Mouse (Mus musculus) lung, embryonic 16.5 days (tissue): ENCODE measurements around the gene Cyp4f18. TPM values are rescaled to one million over a fixed set of nuclear protein-coding genes. Genes with fewer than 3 reads are reported as not detected.

ENCODE experiments used
- ATAC-seq: fragments of 200-750 bp; cut with Nextera tagmentation; 2 replicates; pipeline ENCODE4 v1.8.0; 2017; ENCODE audit warnings: low read depth, mild to moderate bottlenecking, moderate library complexity
- H3K27ac ChIP-seq: fragments of 300-500 bp; sonication (generic); 2 replicates; pipeline ENCODE4 v1.5.1; 2014; ENCODE audit warnings: mild to moderate bottlenecking, control low read depth, low read length
- H3K27me3 ChIP-seq: fragments of 300-500 bp; sonication (generic); 2 replicates; pipeline ENCODE4 v1.6.1; 2014; ENCODE audit warnings: low read depth, low read length, mixed read lengths; ENCODE audit not compliant: control insufficient read depth, insufficient read depth
- H3K36me3 ChIP-seq: fragments of 300-500 bp; sonication (generic); 2 replicates; pipeline ENCODE4 v1.6.1; 2014; ENCODE audit warnings: low read length; ENCODE audit not compliant: control insufficient read depth, insufficient read depth
- H3K4me1 ChIP-seq: fragments of 300-500 bp; sonication (generic); replicated peaks from 2 replicates; pipeline ENCODE4 v1.6.1; 2014; ENCODE audit warnings: low read length, mixed read lengths; ENCODE audit not compliant: control insufficient read depth, insufficient read depth
- H3K4me2 ChIP-seq: fragments of 300-500 bp; sonication (generic); 2 replicates; pipeline ENCODE4 v1.6.1; 2014; ENCODE audit warnings: low read depth, low read length, control low read depth
- H3K4me3 ChIP-seq: fragments of 300-500 bp; sonication (generic); 2 replicates; pipeline ENCODE4 v1.5.1; 2014; ENCODE audit warnings: mild to moderate bottlenecking, low read length, control low read depth
- H3K9ac ChIP-seq: fragments of 300-500 bp; sonication (generic); 2 replicates; pipeline ENCODE4 v1.6.1; 2014; ENCODE audit warnings: low read length, control low read depth
- H3K9me3 ChIP-seq: fragments of 300-500 bp; sonication (generic); 2 replicates; pipeline ENCODE4 v1.6.1; 2016; ENCODE audit warnings: low read length; ENCODE audit not compliant: control insufficient read depth
- WGBS: fragments of 180-500 bp; shearing (Covaris S2); extraction: QIAGEN DNeasy Blood & Tissue Kit; methylation state at CpG from one replicate; pipeline ENCODE4 v1.1.7; 2014; 5-methylcytosine and 5-hydroxymethylcytosine counted together
- polyA plus RNA-seq: library from polyadenylated mRNA; unstranded; fragments of >200 nt; fragmentation: Nextera tagmentation; extraction: Ambion mirVana; gene quantifications from 2 replicates; pipeline ENCODE4 v1.2.1, GENCODE M21; 2015

Cyp4f18 gene
- polyA plus RNA-seq, 1 experiment from 2014 or later, result 3.8 TPM

GRCm38 (mm10) chr8:71950482-71951221, 58.8 kb downstream of the Cyp4f18 start, which contains the start of gene Zfp961:
Gene Zfp961, plus strand, starts transcription at chr8:71951038.
- Histone ChIP-seq H3K36me3 (peaks cover 9% of the 10 kb centered on the region), H3K4me3 (peak within 1 kb of the TSS; percentile 73), H3K9ac (peak within 1 kb of the TSS; percentile 83), H3K4me1 (peaks cover 11% of the 10 kb centered on the region; the same call in 1 of the 2 replicates), H3K27ac (peak within 1 kb of the TSS; percentile 74), H3K27me3 (no peaks in the 10 kb centered on the region), H3K9me3 (peaks cover 5% of the 10 kb centered on the region; the same call in 1 of the 2 replicates), H3K4me2 (peak within 1 kb of the TSS; percentile 86)
- WGBS, result 3% methylated on average over 34 of the region's 34 CpGs
- ATAC-seq, result peak; percentile 100

GRCm38 (mm10) chr8:71948624-71949023, 60.8 kb downstream of the Cyp4f18 start:
- 84% methylated on average over 5 of the region's 5 CpGs for WGBS
- Histone ChIP-seq H3K36me3 (no peaks in the 10 kb centered on the region), H3K27me3 (no peaks in the 10 kb centered on the region), H3K4me2 (no peak overlapping the region), H3K9me3 (no peaks in the 10 kb centered on the region), H3K27ac (no peak overlapping the region), H3K4me3 (no peak overlapping the region), H3K9ac (no peak overlapping the region), H3K4me1 (peaks cover 11% of the 10 kb centered on the region; the same call in 1 of the 2 replicates)
- no peak for ATAC-seq

- WGBS, result 71% methylated on average over 1 of the region's 1 CpGs
Observed at GRCm38 (mm10) chr8:71941776-71942175, 67.7 kb downstream of the Cyp4f18 start.

DNA sequence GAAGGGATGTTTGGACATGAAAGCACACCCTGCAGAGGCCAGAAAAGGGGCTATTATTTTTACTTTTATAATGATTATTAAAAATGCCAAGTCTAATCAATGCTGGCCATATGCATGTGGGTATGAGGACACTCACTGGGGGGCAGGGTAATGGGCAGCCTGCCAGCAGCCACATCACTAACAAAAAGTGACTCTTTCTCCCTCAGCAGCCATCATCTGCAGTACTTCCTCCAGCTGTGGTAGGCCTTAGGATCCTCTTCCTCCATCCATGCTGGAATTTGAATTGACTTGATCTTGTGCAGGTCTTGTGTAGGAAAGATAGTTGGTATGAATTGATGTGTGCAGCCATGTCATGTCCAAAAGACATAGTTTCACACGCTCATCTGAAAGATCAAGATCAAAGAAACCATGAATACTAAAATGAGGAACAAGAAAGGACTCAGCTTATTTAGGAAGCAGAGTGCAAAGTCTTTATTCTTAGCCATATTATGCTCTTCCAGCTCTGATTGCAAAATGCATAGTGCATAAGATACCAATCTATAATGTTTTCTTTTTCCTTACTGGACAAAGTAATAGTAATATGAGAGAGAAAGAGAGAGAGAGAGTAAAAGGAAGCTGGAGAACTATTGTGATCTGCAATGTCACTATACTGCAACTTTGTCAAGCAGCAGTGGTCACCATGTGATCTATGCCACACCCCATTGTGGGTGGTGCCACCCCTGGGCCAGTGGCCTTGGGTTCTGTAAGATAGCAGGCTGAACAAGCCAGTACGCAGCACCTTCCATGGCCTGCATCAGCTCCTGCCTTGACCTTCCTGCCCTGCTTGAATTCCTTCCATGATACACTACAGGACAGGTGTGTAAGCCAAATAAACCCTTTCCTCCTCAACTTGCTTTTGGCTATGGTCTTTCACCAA, 68.9 kb downstream of the Cyp4f18 start:
- no peak overlapping the region for H3K4me3 ChIP-seq
- H3K36me3 ChIP-seq, result no peaks in the 10 kb centered on the region
- H3K9me3 ChIP-seq, result no peaks in the 10 kb centered on the region
- no peak overlapping the region for H3K9ac ChIP-seq
- H3K27ac ChIP-seq, result no peak overlapping the region
- no peaks in the 10 kb centered on the region for H3K4me1 ChIP-seq
- WGBS, result 77% methylated on average over 2 of the region's 2 CpGs
- H3K4me2 ChIP-seq, result no peak overlapping the region
- H3K27me3 ChIP-seq, result no peaks in the 10 kb centered on the region
- no peak for ATAC-seq

More at GRCm38 (mm10) chr8:71941776-71942175, 67.7 kb downstream of the Cyp4f18 start:
- no peak overlapping the region for H3K9ac ChIP-seq
- H3K4me2 ChIP-seq, result no peak overlapping the region
- no peaks in the 10 kb centered on the region for H3K27me3 ChIP-seq
- H3K9me3 ChIP-seq, result no peaks in the 10 kb centered on the region
- H3K4me1 ChIP-seq, result no peaks in the 10 kb centered on the region
- no peaks in the 10 kb centered on the region for H3K36me3 ChIP-seq
- no peak for ATAC-seq
- H3K27ac ChIP-seq, result no peak overlapping the region
- H3K4me3 ChIP-seq, result no peak overlapping the region

Other genes starting within 250 kb of the Cyp4f18 start
- gene Zfp709, start 127.6 kb downstream of the Cyp4f18 start, polyA plus RNA-seq, result 6.2 and 7.2 TPM in 2 replicates
- gene Zfp882, start 101.0 kb downstream of the Cyp4f18 start, polyA plus RNA-seq, result 5.4 and 6.0 TPM in 2 replicates
- 22.0 and 24.6 TPM in 2 replicates for gene Zfp617, start 101.0 kb downstream of the Cyp4f18 start, polyA plus RNA-seq
- gene Zfp961, start 58.6 kb downstream of the Cyp4f18 start, polyA plus RNA-seq, result 22.4 and 24.4 TPM in 2 replicates
- gene Olfr372, start 31.6 kb upstream of the Cyp4f18 start, polyA plus RNA-seq, result not detected in 2 replicates
- not detected in 2 replicates for gene Olfr373, start 73.6 kb upstream of the Cyp4f18 start, polyA plus RNA-seq
- not detected in 2 replicates for gene Olfr374, start 97.4 kb upstream of the Cyp4f18 start, polyA plus RNA-seq
- gene Tpm4, start 125.3 kb upstream of the Cyp4f18 start, polyA plus RNA-seq, result 906 and 927 TPM in 2 replicates
- gene Rab8a, start 151.6 kb upstream of the Cyp4f18 start, polyA plus RNA-seq, result 112 and 125 TPM in 2 replicates
- 0.41 and 0.60 TPM in 2 replicates for gene Hsh2d, start 180.0 kb upstream of the Cyp4f18 start, polyA plus RNA-seq
- gene Cib3, start 203.2 kb upstream of the Cyp4f18 start, polyA plus RNA-seq, result 0.20 TPM in 1 of 2 replicates, not detected in the other
- not detected in 2 replicates for gene Gm11034, start 204.0 kb upstream of the Cyp4f18 start, polyA plus RNA-seq
- gene Fam32a, start 210.1 kb upstream of the Cyp4f18 start, polyA plus RNA-seq, result 76.1 and 78.7 TPM in 2 replicates
- gene Ap1m1, start 230.4 kb upstream of the Cyp4f18 start, polyA plus RNA-seq, result 98.3 and 101 TPM in 2 replicates